Mouse (Mus musculus) adrenal gland, postnatal 0 days (tissue): ENCODE data around the gene Stx6. TPM values are rescaled to one million over a fixed set of nuclear protein-coding genes. Genes with fewer than 3 reads are reported as not detected.

Source experiments
- polyA plus RNA-seq: library from polyadenylated mRNA; unstranded; fragments of >200 nt; fragmentation: Nextera tagmentation; extraction: Ambion mirVana; gene quantifications from 2 replicates; pipeline ENCODE4 v1.2.1, GENCODE M21; 2015

Stx6 gene
- 37.6 and 50.9 TPM in 2 replicates for polyA plus RNA-seq

GRCm38 (mm10) chr1:155158141-155158969 lies at the start of gene Stx6:
TSS of gene Stx6 (plus strand) at chr1:155158715.

DNA sequence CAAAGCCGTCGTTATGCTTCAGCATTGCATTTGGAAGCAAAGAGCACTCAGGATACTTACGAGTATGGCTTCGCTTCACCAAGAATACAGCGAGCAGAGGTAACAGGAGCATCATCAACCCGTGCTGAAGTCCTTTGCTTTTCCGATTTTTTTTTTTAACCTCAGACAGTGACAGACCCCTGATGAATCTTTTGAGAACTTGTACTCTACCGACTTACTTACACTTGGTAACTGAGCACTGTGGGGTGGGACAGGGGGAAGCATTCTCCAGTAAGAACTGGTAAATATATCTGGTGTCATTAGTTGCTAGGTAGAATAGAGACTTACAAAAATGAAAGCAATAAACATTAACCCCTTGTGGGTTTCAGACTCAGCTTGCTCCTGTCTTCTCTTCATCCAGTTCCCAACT lies 11.9 kb upstream of the Stx6 start, which contains the start of gene Mr1:
Mr1 (minus strand) TSS at position 243 of the 409 bp plus-strand sequence.

DNA sequence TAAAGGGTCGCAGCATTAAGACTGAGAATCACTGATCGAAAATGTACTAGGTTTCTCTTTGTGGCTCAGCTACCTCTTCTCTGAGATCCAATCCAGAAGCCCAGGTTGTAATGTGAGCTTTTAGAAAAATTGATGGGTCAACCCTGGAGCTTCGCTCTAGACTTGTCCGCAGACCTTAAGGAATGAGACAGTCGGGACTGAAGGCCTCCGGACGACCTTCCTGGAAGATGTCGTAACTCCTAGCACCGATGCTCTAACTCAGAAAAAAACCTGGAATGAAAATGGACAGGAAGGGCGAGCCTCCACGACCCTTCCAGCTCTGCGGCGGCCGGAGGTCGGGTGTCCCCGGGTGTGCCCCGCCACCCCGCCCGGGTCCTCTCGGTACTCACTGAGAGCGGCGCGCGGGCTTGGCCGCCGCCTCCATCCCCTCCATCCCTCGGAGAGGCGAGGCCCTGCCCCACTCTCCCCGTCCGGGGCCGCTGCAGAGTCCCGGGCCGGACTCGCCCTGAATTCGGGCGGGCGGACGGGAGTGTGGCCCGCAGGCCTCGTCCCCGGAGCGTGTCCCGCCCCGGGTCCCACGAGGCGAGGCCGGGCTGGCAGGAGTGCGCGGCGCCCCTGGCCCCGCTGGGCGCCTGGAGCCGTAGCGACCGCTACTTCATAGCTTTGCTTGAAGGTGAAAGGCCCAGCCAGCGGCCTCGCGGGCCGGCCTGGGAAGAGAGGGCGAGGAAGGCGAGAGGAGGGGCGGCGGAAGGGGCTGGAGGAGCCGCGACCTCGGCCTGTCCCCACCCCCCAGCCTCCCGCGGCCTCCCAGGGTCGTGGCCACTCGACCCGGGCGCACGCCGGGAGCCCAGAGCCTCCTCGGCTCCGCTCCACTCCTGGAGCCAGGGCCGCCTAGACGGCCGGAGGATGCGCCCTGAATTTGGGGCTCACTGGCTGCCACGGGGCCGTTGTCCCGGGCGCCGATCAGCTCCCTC lies 85.6 kb downstream of the Stx6 start, which contains the start of gene BC034090:
BC034090 (minus strand) TSS at position 648 of the 974 bp plus-strand sequence.

Other genes starting within 250 kb of the Stx6 start
- 7.4 and 9.0 TPM in 2 replicates for gene Ier5, start 59.1 kb upstream of the Stx6 start, polyA plus RNA-seq
- gene Mr1, start 11.9 kb upstream of the Stx6 start, polyA plus RNA-seq: 17.3 and 22.3 TPM in 2 replicates
- gene BC034090, start 85.7 kb downstream of the Stx6 start, polyA plus RNA-seq: 4.9 and 6.6 TPM in 2 replicates